8 mouse cellular contexts compared by ENCODE assay signal in genomic region chr13:69610751-69611397, GRCm38 (mm10). TPM values are rescaled to one million over a fixed set of nuclear protein-coding genes. Genes with fewer than 3 reads are reported as not detected.
DNase-seq lines count a peak whose midpoint lies in the region; ATAC-seq and TF ChIP-seq lines count a peak whose summit lies in the region.

No protein-coding gene starts in this region.

- H3K27ac ChIP-seq in kidney, embryonic 14.5 days (ENCODE audit: low read depth, low read length), result no peak overlapping the region
- H3K27ac ChIP-seq in embryonic facial prominence, embryonic 14.5 days (replicated peaks; ENCODE audit: low read depth, low read length), result no peak overlapping the region
- H3K27ac ChIP-seq in heart, postnatal 0 days (ENCODE audit: low read depth), result no peak overlapping the region
- H3K27ac ChIP-seq in limb, embryonic 11.5 days (replicated peaks; ENCODE audit: low read depth, low read length), result no peak overlapping the region
- no peak overlapping the region for H3K27ac ChIP-seq in midbrain, embryonic 13.5 days

- H3K9me3 ChIP-seq in kidney, embryonic 14.5 days (ENCODE audit: control insufficient read depth, low read length), result no peaks in the 10 kb centered on the region
- no peaks in the 10 kb centered on the region for H3K9me3 ChIP-seq in embryonic facial prominence, embryonic 14.5 days (ENCODE audit: control insufficient read depth, low read length)
- H3K9me3 ChIP-seq in heart, postnatal 0 days (replicated peaks; ENCODE audit: control insufficient read depth, low read length), result no peaks in the 10 kb centered on the region
- H3K9me3 ChIP-seq in limb, embryonic 11.5 days (ENCODE audit: control insufficient read depth, low read length), result no peaks in the 10 kb centered on the region
- no peaks in the 10 kb centered on the region for H3K9me3 ChIP-seq in midbrain, embryonic 13.5 days

- peak overlapping the region; percentile 96 for H3K4me3 ChIP-seq in kidney, embryonic 14.5 days (ENCODE audit: low read length)
- peak overlapping the region; percentile 98 for H3K4me3 ChIP-seq in embryonic facial prominence, embryonic 14.5 days (ENCODE audit: low read depth, low read length)
- H3K4me3 ChIP-seq in heart, postnatal 0 days (ENCODE audit: low read depth, low read length), result peak overlapping the region; percentile 98
- H3K4me3 ChIP-seq in limb, embryonic 11.5 days (ENCODE audit: low read depth, low read length), result peak overlapping the region; percentile 65
- peak overlapping the region; percentile 95 for H3K4me3 ChIP-seq in midbrain, embryonic 13.5 days (replicated peaks)

- peaks cover 4% of the 10 kb centered on the region; the same call in 1 of the 2 replicates for H3K4me1 ChIP-seq in kidney, embryonic 14.5 days (ENCODE audit: control insufficient read depth, insufficient read depth, low read length)
- H3K4me1 ChIP-seq in embryonic facial prominence, embryonic 14.5 days (ENCODE audit: control insufficient read depth, insufficient read depth, low read length), result peaks cover 4% of the 10 kb centered on the region; the same call in 1 of the 2 replicates
- peaks cover 13% of the 10 kb centered on the region for H3K4me1 ChIP-seq in heart, postnatal 0 days (ENCODE audit: control insufficient read depth, insufficient read depth)
- H3K4me1 ChIP-seq in limb, embryonic 11.5 days (ENCODE audit: control insufficient read depth, insufficient read depth, low read length), result no peaks in the 10 kb centered on the region
- H3K4me1 ChIP-seq in midbrain, embryonic 13.5 days (replicated peaks), result peaks cover 22% of the 10 kb centered on the region

- no peaks in the 10 kb centered on the region for H3K27me3 ChIP-seq in kidney, embryonic 14.5 days (ENCODE audit: control insufficient read depth, insufficient read depth, low read length)
- H3K27me3 ChIP-seq in embryonic facial prominence, embryonic 14.5 days (replicated peaks; ENCODE audit: control insufficient read depth, insufficient read depth, low read length), result no peaks in the 10 kb centered on the region
- no peaks in the 10 kb centered on the region for H3K27me3 ChIP-seq in heart, postnatal 0 days (ENCODE audit: control insufficient read depth, insufficient read depth, low read length)
- H3K27me3 ChIP-seq in limb, embryonic 11.5 days (ENCODE audit: control insufficient read depth, insufficient read depth, low read length), result no peaks in the 10 kb centered on the region
- no peaks in the 10 kb centered on the region for H3K27me3 ChIP-seq in midbrain, embryonic 13.5 days

- peak overlapping the region; percentile 86 for H3K4me2 ChIP-seq in kidney, embryonic 14.5 days (replicated peaks; ENCODE audit: low read depth, low read length)
- peak overlapping the region; percentile 99 for H3K4me2 ChIP-seq in embryonic facial prominence, embryonic 14.5 days (ENCODE audit: low read depth, low read length)
- H3K4me2 ChIP-seq in heart, postnatal 0 days (ENCODE audit: low read depth, low read length), result peak overlapping the region; percentile 91
- peak overlapping the region; percentile 71 for H3K4me2 ChIP-seq in limb, embryonic 11.5 days (ENCODE audit: low read depth, severe bottlenecking)
- peak overlapping the region; percentile 91 for H3K4me2 ChIP-seq in midbrain, embryonic 13.5 days (replicated peaks)

- peaks cover 23% of the 10 kb centered on the region for H3K36me3 ChIP-seq in kidney, embryonic 14.5 days (ENCODE audit: control insufficient read depth, insufficient read depth, low read length)
- peaks cover 29% of the 10 kb centered on the region for H3K36me3 ChIP-seq in embryonic facial prominence, embryonic 14.5 days (ENCODE audit: control insufficient read depth, insufficient read depth, low read length)
- peaks cover 26% of the 10 kb centered on the region for H3K36me3 ChIP-seq in heart, postnatal 0 days (replicated peaks; ENCODE audit: control insufficient read depth, insufficient read depth, low read length)
- peaks cover 3% of the 10 kb centered on the region; the same call in 1 of the 2 replicates for H3K36me3 ChIP-seq in limb, embryonic 11.5 days (ENCODE audit: control insufficient read depth, insufficient read depth, low read length)
- peaks cover 20% of the 10 kb centered on the region for H3K36me3 ChIP-seq in midbrain, embryonic 13.5 days

- peak overlapping the region; percentile 65; the same call in 1 of the 2 replicates for H3K9ac ChIP-seq in kidney, embryonic 14.5 days (ENCODE audit: low read depth, low read length)
- H3K9ac ChIP-seq in embryonic facial prominence, embryonic 14.5 days (ENCODE audit: low read depth, low read length), result peak overlapping the region; percentile 71
- H3K9ac ChIP-seq in heart, postnatal 0 days (replicated peaks; ENCODE audit: low read depth, low read length), result peak overlapping the region; percentile 56
- H3K9ac ChIP-seq in limb, embryonic 11.5 days (ENCODE audit: low read length), result peak overlapping the region; percentile 64
- H3K9ac ChIP-seq in midbrain, embryonic 13.5 days (replicated peaks), result peak overlapping the region; percentile 75

- ATAC-seq in kidney, embryonic 14.5 days (ENCODE audit: low FRiP score, low TSS enrichment), result peak; percentile 41; the same call in 1 of the 2 replicates
- ATAC-seq in embryonic facial prominence, embryonic 14.5 days (ENCODE audit: low read depth), result peak; percentile 9; the same call in 1 of the 2 replicates
- peak; percentile 7 for ATAC-seq in heart, postnatal 0 days (ENCODE audit: insufficient read depth, low read depth)
- ATAC-seq in limb, embryonic 11.5 days (ENCODE audit: insufficient number of reproducible peaks, low FRiP score, low TSS enrichment, low read depth), result no peak
- peak; percentile 95 for ATAC-seq in midbrain, embryonic 13.5 days

- DNase-seq in kidney, adult 11 months, result no peak
- DNase-seq in MN1 (ENCODE audit: low spot score), result peak; percentile 61
- DNase-seq in embryonic facial prominence, embryonic 14.5 days (ENCODE audit: low spot score), result no peak
- DNase-seq in heart, postnatal 0 days (ENCODE audit: low spot score), result no peak
- DNase-seq in limb, embryonic 11.5 days (ENCODE audit: low spot score), result no peak
- no peak for DNase-seq in urinary bladder, adult 18-20 months (ENCODE audit: low spot score in 2 of 2)

- no peak for TF ChIP-seq EP300 in heart, postnatal 0 days (IDR thresholded peaks at IDR 0.05; ENCODE audit: low read depth)

- TF ChIP-seq CTCF in heart, postnatal 0 days (IDR thresholded peaks at IDR 0.05; ENCODE audit: low read depth), result no peak

- under 1% methylated on average over 40 of the region's 40 CpGs for WGBS in kidney, embryonic 14.5 days
- under 1% methylated on average over 30 of the region's 40 CpGs for WGBS in embryonic facial prominence, embryonic 14.5 days
- WGBS in heart, postnatal 0 days, result under 1% methylated on average over 40 of the region's 40 CpGs
- WGBS in limb, embryonic 11.5 days, result under 1% methylated on average over 40 of the region's 40 CpGs
- WGBS in midbrain, embryonic 13.5 days, result under 1% methylated on average over 40 of the region's 40 CpGs

RNA-seq across cellular contexts. Expression of gene Srd5a1, which starts 0.4 kb away (rescaled TPM):
- 18.1 and 24.1 TPM in 2 replicates for polyA plus RNA-seq in kidney, embryonic 14.5 days (2014; fragmentation: Nextera tagmentation; extraction: Ambion mirVana)
- 25.9 and 27.6 TPM in 2 replicates for polyA plus RNA-seq in embryonic facial prominence, embryonic 14.5 days (2014; fragmentation: Nextera tagmentation; extraction: Ambion mirVana)
- 0.77 and 3.5 TPM in 2 replicates for total RNA-seq in heart, postnatal 0 days (2014; rRNA removed; ENCODE audit: low replicate concordance)
- polyA plus RNA-seq in heart, postnatal 0 days (2015; fragmentation: Nextera tagmentation; extraction: Ambion mirVana), result 3.0 and 3.3 TPM in 2 replicates
- polyA plus RNA-seq in limb, embryonic 11.5 days (2014; fragmentation: Nextera tagmentation; extraction: Ambion mirVana), result 19.3 and 23.5 TPM in 2 replicates
- 23.3 and 27.0 TPM in 2 replicates for polyA plus RNA-seq in midbrain, embryonic 13.5 days (2015; fragmentation: Nextera tagmentation; extraction: Ambion mirVana)
